Mouse (Mus musculus): ENCODE results near the gene Fra10ac1. TPM values are rescaled to one million over a fixed set of nuclear protein-coding genes. Genes with fewer than 3 reads are reported as not detected.

The Fra10ac1 gene
- polyA plus RNA-seq, 1 experiment, result 2.3 TPM

- no peak for DNase-seq (ENCODE audit: low read depth, low spot score)
- 69% methylated on average over 5 of the region's 5 CpGs for WGBS
These were observed 12.6 kb upstream of the Fra10ac1 start for GRCm38 (mm10) chr19:38236526-38236925.

DNA sequence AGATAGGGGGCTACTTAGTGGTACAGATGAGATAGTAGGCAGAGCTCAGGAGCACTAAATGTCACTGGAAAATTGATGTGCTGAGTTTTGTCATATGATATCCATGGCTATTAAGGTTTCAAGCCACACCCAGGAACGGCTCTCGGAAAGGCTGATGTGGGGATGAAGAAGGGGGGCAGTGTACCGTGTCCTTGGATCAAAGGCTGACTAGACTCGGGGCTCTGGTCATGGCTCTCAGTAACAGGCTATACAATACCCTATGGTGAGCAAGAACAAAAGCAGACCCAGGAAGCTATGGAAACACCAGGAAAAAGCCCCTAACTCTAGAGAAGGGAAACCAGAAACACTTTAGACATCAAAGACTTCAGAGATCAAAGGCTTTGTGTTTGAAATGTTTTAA lies 8.6 kb upstream of the Fra10ac1 start:
- DNase-seq (ENCODE audit: low read depth, low spot score), result no peak
- WGBS, result 13% methylated on average over 4 of the region's 4 CpGs

- WGBS, result 17% methylated on average over 8 of the region's 8 CpGs
- no peak for DNase-seq (ENCODE audit: low read depth, low spot score)
These were observed 8.1 kb upstream of the Fra10ac1 start for GRCm38 (mm10) chr19:38232087-38232486.

- 55% methylated on average over 2 of the region's 2 CpGs for WGBS
- no peak for DNase-seq (ENCODE audit: low read depth, low spot score)
These were observed 4.7 kb upstream of the Fra10ac1 start for GRCm38 (mm10) chr19:38228699-38229098.

DNA sequence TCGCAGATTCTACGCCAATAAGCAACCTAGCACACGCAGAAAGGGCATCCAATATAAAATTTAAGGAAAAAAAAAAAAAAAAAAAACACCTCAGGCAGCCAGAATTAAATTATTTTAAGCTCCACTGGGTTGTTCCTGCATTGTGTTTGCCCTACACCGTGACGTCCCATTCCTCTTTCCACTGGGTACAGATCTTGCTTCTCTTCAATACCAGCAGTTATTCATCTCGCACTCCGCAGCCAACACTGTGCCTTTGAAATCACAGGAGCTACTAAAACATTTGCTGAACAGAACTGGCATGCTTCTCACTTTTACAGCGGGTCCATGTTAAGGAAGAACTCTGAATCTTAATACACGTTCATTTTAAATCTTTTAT lies 717 bp upstream of the Fra10ac1 start:
- no peak for DNase-seq (ENCODE audit: low read depth, low spot score)
- 17% methylated on average over 9 of the region's 9 CpGs for WGBS

DNA sequence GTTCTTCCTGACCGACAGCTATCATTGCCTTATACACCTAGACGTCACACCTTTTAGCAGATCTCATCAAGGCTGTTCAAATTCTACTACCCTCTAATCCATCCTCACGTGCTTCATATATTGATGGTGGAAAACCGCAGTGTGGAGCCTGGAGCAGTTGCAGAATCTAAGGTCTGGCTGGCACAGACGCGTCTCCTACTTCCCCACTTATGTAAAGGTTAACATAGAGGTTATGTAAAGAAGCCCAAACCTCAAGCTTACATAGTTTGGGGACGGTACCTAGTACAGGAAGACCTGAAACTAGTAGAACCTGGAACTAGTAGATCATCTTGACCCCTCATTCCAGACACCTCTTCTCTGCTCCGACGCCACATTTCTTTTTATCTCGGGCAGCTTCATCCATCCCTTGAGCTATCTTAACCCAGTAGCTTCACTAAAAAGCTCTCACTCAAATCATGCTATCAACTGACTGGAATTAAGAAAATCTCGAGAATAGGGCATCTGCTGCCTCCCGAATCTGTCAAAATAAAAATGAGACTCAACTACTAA lies 526 bp downstream of the Fra10ac1 start:
- no peak for DNase-seq (ENCODE audit: low read depth, low spot score)
- 5% methylated on average over 12 of the region's 12 CpGs for WGBS

DNA sequence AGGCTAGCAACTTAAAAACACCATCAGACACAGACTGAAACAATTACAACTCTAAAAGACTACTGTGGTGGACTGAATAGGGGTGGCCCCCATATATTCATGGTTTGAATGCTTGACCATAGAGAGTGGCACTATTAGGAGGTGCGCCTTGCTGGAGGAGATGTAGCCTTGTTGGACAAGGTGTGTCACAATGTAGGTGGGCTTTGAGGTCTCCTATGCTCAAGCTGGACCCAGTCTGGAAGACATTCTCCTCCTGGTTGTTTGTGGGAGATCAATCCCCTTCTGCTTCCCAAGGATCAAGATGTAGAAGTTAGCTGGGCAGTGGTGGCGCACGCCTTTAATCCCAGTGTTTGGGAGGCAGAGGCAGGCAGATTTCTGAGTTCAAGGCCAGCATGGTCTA lies 6.3 kb downstream of the Fra10ac1 start:
- DNase-seq (ENCODE audit: low read depth, low spot score), result no peak
- 96% methylated on average over 3 of the region's 3 CpGs for WGBS

GRCm38 (mm10) chr19:38206669-38207068 lies 17.3 kb downstream of the Fra10ac1 start:
- 62% methylated on average over 9 of the region's 9 CpGs for WGBS
- DNase-seq (ENCODE audit: low read depth, low spot score), result no peak

DNA sequence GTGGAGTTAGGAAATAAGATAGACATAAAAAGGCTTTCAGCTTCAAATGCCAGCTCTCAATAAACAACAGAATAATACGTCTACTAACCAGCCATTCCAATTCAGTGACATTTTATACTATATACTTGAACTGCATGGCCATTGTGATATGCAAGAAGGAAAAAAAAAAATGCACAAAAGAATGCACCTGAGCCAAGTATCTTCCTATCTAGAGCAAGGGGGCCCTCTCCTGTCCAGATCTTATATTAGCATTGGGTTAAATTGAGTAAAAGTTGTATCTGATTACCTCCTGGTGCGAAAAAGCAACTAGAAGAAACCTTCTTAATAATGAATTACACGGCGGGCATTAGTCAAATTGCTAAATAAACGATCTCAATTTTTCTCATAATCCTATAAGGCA lies 25.2 kb downstream of the Fra10ac1 start:
- WGBS, result 85% methylated on average over 5 of the region's 5 CpGs
- no peak for DNase-seq (ENCODE audit: low read depth, low spot score)

DNA sequence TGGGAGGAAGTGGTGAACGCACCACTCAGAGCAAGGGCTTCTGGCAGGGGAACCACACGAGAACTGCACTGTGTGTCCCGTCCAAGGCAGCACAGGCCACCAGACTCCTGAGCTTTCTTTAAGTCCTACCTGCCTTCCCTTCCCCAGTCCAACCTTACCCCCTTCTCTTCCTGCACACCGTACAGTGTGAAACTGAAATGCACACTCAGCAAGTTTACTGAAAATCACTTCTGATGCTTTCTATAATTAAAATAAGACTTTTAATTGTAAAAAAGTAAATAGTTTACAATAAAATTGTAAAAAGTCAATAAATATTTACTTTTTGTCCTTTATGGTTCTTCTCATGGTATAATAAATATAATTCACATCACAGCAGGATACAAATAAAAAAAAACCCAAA lies 28.7 kb downstream of the Fra10ac1 start:
- WGBS, result 95% methylated on average over 4 of the region's 4 CpGs
- DNase-seq (ENCODE audit: low read depth, low spot score), result no peak

DNA sequence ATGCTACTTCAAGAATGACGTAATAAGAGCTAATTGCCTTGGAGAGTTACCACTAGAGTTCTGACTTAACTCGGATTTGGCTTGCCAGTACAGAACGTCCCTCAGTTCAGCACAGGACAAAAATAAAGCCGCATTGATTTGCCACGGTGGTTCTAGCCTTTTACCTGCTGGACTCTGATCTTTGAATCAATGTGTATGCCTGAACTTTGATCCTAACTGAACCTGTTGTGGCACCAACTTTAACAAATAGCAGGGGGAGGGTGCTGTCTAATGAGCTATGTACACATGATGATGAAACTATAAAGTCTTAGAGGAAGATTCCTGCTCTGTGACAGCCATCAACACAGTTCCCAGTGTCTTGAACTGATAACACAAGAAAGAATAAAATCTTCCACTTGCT lies 32.5 kb downstream of the Fra10ac1 start:
- 29% methylated on average over 5 of the region's 5 CpGs for WGBS
- peak; percentile 13 for DNase-seq (ENCODE audit: low read depth, low spot score)

DNA sequence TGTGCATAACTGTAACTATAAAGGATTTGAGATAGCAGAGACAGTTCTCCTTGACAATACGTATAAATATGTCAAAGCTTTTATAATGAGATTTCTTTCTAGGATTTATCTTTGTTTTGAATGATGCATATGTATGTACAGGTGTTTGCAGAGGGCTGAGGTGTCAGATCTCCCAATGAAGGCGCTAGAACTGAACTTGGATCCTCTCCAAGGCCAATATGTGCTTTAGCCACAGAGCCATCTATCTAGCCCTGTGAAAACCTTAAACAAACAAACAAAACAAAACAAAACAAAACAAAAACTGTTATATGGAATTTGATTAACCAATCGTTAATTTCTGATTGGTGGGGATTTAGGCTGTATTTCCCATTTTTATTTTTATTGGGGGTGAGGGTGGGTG lies 33.4 kb downstream of the Fra10ac1 start:
- WGBS, result 58% methylated on average over 3 of the region's 3 CpGs
- no peak for DNase-seq (ENCODE audit: low read depth, low spot score)

DNA sequence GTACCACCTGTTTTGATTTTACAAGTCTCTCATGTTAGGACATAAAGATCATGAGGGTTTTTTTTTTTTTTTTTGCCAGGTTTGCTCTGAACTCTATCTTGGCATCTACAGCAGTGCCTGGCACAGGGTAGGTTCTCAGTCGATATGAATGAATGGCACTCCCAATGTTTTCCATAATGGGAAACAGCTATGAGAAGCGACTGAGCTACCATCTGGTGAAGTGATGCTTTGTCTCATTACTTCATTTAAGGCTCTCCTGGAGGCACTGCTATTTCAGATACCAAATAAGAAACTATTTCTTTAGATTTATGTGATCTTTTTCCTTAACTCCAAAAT lies 36.6 kb downstream of the Fra10ac1 start:
- DNase-seq (ENCODE audit: low read depth, low spot score), result no peak
- WGBS, result 86% methylated on average over 2 of the region's 2 CpGs

DNA sequence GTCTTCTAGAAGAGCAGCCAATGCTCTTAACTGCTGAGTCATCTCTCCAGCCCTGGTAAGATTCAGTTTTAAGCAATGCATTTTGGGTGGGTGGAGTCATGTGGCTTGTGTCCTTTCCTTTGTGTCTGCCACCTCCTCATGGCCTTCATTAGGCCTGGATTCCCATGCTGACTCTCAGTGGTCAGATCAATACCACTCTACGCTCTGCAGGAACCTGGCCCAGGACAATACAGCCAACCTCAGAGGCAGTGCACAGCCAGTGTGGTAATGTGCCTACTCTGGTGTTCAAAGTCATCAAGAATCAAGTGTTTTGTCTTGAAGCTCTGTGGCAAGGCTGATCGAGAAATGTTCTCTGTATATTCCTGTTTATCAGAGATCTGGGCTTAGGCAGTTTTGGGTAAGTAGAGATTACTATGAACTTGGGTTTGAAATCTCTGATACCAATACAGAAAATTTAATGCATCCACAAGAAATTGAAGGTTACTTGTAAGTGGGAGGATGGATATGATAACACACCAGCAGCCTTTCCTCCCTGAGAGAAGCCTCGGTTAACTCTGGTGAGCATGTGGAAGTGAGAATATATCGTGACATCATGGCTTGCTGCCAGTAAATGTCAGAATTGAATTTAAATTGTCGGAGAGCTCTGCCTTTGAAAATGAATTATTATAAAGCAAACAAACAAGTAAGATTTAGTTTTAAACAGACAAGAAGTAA lies 37.2 kb downstream of the Fra10ac1 start:
- WGBS, result 90% methylated on average over 5 of the region's 5 CpGs
- DNase-seq (ENCODE audit: low read depth, low spot score), result no peak

DNA sequence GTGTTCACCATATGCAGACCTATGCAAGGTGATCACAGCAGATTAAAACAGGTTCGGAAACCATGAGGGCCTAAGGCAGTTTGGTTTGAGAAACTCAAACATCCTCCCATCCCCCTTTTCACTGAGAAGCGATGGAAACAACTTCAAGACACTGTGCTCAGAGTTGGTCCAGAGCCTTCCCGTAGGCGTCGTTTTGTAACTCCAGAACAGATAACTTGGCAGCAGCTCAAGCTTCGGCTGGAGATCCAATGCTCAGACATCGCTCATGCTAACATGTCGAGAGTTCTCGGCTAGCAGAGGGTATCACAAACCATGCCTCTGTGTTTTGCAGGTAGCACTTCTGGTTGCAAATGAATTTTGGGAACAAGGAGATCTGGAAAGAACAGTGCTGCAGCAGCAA lies 44.3 kb downstream of the Fra10ac1 start:
- DNase-seq (ENCODE audit: low read depth, low spot score), result no peak
- 87% methylated on average over 9 of the region's 9 CpGs for WGBS

GRCm38 (mm10) chr19:38164633-38165032 lies 59.3 kb downstream of the Fra10ac1 start:
- DNase-seq (ENCODE audit: low read depth, low spot score), result no peak
- WGBS, result 18% methylated on average over 2 of the region's 2 CpGs

- 77% methylated on average over 21 of the region's 21 CpGs for WGBS
- no peak for DNase-seq (ENCODE audit: low read depth, low spot score)
These were observed 62.2 kb downstream of the Fra10ac1 start for GRCm38 (mm10) chr19:38161648-38162354.

- no peak for DNase-seq (ENCODE audit: low read depth, low spot score)
- WGBS, result 100% methylated on average over 1 of the region's 1 CpGs
These were observed 67.7 kb downstream of the Fra10ac1 start for GRCm38 (mm10) chr19:38156243-38156642.

GRCm38 (mm10) chr19:38143540-38144271 lies 80.2 kb downstream of the Fra10ac1 start:
- no peak for DNase-seq (ENCODE audit: low read depth, low spot score)
- WGBS, result 68% methylated on average over 4 of the region's 4 CpGs
